Mouse (Mus musculus): ENCODE measurements around the gene Hoxa4. TPM values are rescaled to one million over a fixed set of nuclear protein-coding genes. Genes with fewer than 3 reads are reported as not detected.

The Hoxa4 gene
- polyA plus RNA-seq, 1 experiment from 2014 or later: 11.7 TPM

DNA sequence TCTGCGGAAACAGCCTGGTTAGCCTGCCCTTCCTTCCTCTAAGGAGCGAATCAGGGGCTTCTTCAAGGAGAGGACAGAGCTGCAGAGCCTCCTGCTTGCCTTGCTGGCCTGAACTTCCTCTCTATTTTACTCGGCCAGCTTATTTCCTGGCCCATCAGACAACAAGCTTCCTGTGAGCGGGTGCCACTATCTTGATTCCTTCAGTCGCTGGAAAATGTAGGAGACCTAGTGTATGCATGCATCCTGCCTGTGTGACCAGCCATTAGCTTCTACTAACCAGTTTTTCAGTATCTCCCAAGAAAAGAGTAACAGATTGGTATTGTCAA is 20.7 kb downstream of the Hoxa4 start:
- no peaks in the 10 kb centered on the region for H3K9me3 ChIP-seq (ENCODE audit: control insufficient read depth, low read length)
- no peaks in the 10 kb centered on the region for H3K27me3 ChIP-seq (ENCODE audit: control insufficient read depth, insufficient read depth, low read length)
- H3K36me3 ChIP-seq (ENCODE audit: control insufficient read depth, insufficient read depth, low read length): peaks cover 8% of the 10 kb centered on the region
- peak overlapping the region; percentile 91 for H3K4me3 ChIP-seq (ENCODE audit: low read depth, low read length)
- H3K4me2 ChIP-seq (ENCODE audit: low read depth): peak overlapping the region; percentile 78
- DNase-seq (ENCODE audit: low spot score) (no peak), ATAC-seq (ENCODE audit: insufficient read depth, low FRiP score, low TSS enrichment) (no peak)
- peaks cover 61% of the 10 kb centered on the region for H3K4me1 ChIP-seq (ENCODE audit: control insufficient read depth, insufficient read depth, low read length)
- 11% methylated on average over 5 of the region's 5 CpGs for WGBS
- peak overlapping the region; percentile 99 for H3K9ac ChIP-seq (ENCODE audit: low read length)
- H3K27ac ChIP-seq (ENCODE audit: low read depth, low read length): peak overlapping the region; percentile 100

- peak overlapping the region; percentile 78 for H3K4me2 ChIP-seq (ENCODE audit: low read depth)
- H3K27ac ChIP-seq (ENCODE audit: low read depth, low read length): peak overlapping the region; percentile 100
- no peaks in the 10 kb centered on the region for H3K27me3 ChIP-seq (ENCODE audit: control insufficient read depth, insufficient read depth, low read length)
- 2% methylated on average over 40 of the region's 40 CpGs for WGBS
- no peak for ATAC-seq (ENCODE audit: insufficient read depth, low FRiP score, low TSS enrichment)
- H3K4me3 ChIP-seq (ENCODE audit: low read depth, low read length): peak overlapping the region; percentile 91
- no peaks in the 10 kb centered on the region for H3K9me3 ChIP-seq (ENCODE audit: control insufficient read depth, low read length)
- peaks cover 61% of the 10 kb centered on the region for H3K4me1 ChIP-seq (ENCODE audit: control insufficient read depth, insufficient read depth, low read length)
- DNase-seq (ENCODE audit: low spot score): peak; percentile 81
- H3K36me3 ChIP-seq (ENCODE audit: control insufficient read depth, insufficient read depth, low read length): peaks cover 8% of the 10 kb centered on the region
- peak overlapping the region; percentile 99 for H3K9ac ChIP-seq (ENCODE audit: low read length)
Observed at GRCm38 (mm10) chr6:52170166-52170897, 21.2 kb downstream of the Hoxa4 start.

DNA sequence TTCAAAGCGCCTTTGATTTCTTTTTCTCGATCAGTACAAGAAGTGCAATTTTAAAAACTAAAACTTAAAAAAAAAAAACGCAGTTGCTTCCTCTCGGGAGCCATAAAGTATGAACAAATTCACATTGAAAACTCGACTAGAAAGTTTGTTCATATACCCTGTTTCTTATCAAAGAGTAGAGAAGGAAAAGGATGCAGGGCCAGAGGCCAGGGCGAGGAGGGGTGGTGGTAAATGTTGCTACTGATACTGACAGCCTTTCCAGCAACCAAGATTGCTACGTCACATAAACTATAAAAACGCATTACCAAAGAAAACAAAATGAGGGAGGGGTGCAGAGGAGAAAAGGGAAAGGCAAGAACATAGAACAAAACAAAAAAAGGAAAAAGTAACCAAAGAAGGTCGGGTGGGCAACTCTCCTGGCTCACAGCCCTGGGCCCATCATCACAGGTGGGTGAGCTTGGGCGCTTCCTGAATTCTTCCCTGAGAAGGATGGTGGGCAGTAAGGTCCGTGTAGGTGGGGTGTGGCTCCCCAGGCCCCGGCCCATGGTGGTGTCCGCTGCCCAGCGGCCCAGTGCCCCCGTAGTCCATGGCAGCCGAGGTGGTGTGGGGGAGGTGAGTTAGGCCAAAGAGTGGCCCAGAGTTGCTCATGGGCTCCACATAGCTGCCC is 21.9 kb downstream of the Hoxa4 start:
- Histone ChIP-seq H3K36me3 (ENCODE audit: control insufficient read depth, insufficient read depth, low read length) (peaks cover 8% of the 10 kb centered on the region), H3K4me1 (ENCODE audit: control insufficient read depth, insufficient read depth, low read length) (peaks cover 61% of the 10 kb centered on the region), H3K9ac (ENCODE audit: low read length) (peak overlapping the region; percentile 99), H3K27me3 (ENCODE audit: control insufficient read depth, insufficient read depth, low read length) (no peaks in the 10 kb centered on the region), H3K4me3 (ENCODE audit: low read depth, low read length) (peak overlapping the region; percentile 91), H3K9me3 (ENCODE audit: control insufficient read depth, low read length) (no peaks in the 10 kb centered on the region), H3K27ac (ENCODE audit: low read depth, low read length) (peak overlapping the region; percentile 100), H3K4me2 (ENCODE audit: low read depth) (peak overlapping the region; percentile 78)
- peak; percentile 40 for DNase-seq (ENCODE audit: low spot score)
- no peak for ATAC-seq (ENCODE audit: insufficient read depth, low FRiP score, low TSS enrichment)
- 9% methylated on average over 16 of the region's 16 CpGs for WGBS

GRCm38 (mm10) chr6:52168191-52169055 is 23.1 kb downstream of the Hoxa4 start:
- peak overlapping the region; percentile 99 for H3K9ac ChIP-seq (ENCODE audit: low read length)
- whole genome bisulfite sequencing: under 1% methylated on average over 42 of the region's 42 CpGs
- DNase-seq (ENCODE audit: low spot score): peak; percentile 81
- peaks cover 8% of the 10 kb centered on the region for H3K36me3 ChIP-seq (ENCODE audit: control insufficient read depth, insufficient read depth, low read length)
- no peaks in the 10 kb centered on the region for H3K9me3 ChIP-seq (ENCODE audit: control insufficient read depth, low read length)
- peak overlapping the region; percentile 78 for H3K4me2 ChIP-seq (ENCODE audit: low read depth)
- peak overlapping the region; percentile 100 for H3K27ac ChIP-seq (ENCODE audit: low read depth, low read length)
- peaks cover 52% of the 10 kb centered on the region for H3K4me1 ChIP-seq (ENCODE audit: control insufficient read depth, insufficient read depth, low read length)
- ATAC-seq (ENCODE audit: insufficient read depth, low FRiP score, low TSS enrichment): no peak
- no peaks in the 10 kb centered on the region for H3K27me3 ChIP-seq (ENCODE audit: control insufficient read depth, insufficient read depth, low read length)
- H3K4me3 ChIP-seq (ENCODE audit: low read depth, low read length): peak overlapping the region; percentile 91

DNA sequence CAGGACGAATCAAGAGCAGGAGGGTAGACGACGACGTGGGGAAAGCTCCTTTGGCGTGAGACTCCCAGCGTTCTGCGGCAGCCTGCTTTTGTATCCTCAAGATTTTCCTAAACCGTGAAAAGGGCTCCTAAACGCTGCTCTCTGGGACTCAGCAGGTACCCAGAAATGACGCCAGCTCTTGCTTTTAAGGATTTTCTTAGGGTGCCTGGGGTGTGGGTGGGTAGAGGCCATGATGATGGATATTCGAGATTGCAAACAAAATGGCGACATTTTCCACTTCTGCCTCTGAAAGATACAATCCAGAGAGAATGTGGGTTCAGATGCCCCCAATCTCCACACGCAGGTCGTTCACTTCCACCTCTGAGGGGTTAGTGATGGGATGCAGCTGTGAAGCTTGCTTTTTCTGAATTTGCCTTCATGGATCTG is 23.8 kb downstream of the Hoxa4 start:
- H3K27me3 ChIP-seq (ENCODE audit: control insufficient read depth, insufficient read depth, low read length): no peaks in the 10 kb centered on the region
- peaks cover 55% of the 10 kb centered on the region for H3K4me1 ChIP-seq (ENCODE audit: control insufficient read depth, insufficient read depth, low read length)
- H3K27ac ChIP-seq (ENCODE audit: low read depth, low read length): peak overlapping the region; percentile 100
- H3K9me3 ChIP-seq (ENCODE audit: control insufficient read depth, low read length): no peaks in the 10 kb centered on the region
- peak overlapping the region; percentile 78 for H3K4me2 ChIP-seq (ENCODE audit: low read depth)
- peak overlapping the region; percentile 99 for H3K9ac ChIP-seq (ENCODE audit: low read length)
- peak overlapping the region; percentile 91 for H3K4me3 ChIP-seq (ENCODE audit: low read depth, low read length)
- WGBS: 2% methylated on average over 14 of the region's 14 CpGs
- DNase-seq (ENCODE audit: low spot score) (peak; percentile 73), ATAC-seq (ENCODE audit: insufficient read depth, low FRiP score, low TSS enrichment) (no peak)
- H3K36me3 ChIP-seq (ENCODE audit: control insufficient read depth, insufficient read depth, low read length): peaks cover 8% of the 10 kb centered on the region

DNA sequence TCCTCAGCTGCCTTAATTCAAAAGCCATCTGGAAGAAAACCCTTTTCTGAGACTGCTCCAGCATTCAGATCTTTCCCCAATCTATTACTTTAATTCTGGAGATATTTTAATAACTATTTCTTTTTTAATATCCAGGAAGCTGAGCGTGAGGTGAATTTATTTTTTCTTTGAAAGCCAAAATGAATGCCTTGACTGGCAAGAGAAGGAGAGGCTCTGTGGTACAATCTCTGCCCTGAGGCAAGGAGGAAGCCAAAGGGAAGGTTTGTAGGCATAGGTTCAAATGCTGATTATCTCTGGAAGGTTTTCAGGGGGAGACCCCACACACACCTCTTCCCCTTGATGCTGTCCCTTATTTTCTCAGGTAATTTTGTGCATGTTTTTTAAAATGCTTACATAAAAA is 24.4 kb downstream of the Hoxa4 start:
- peak overlapping the region; percentile 78 for H3K4me2 ChIP-seq (ENCODE audit: low read depth)

GRCm38 (mm10) chr6:52166431-52167077 is 25.0 kb downstream of the Hoxa4 start:
- H3K9ac ChIP-seq (ENCODE audit: low read length): peak overlapping the region; percentile 99
- H3K4me2 ChIP-seq (ENCODE audit: low read depth): peak overlapping the region; percentile 78
- peak overlapping the region; percentile 91 for H3K4me3 ChIP-seq (ENCODE audit: low read depth, low read length)
- peaks cover 5% of the 10 kb centered on the region; the same call in 1 of the 2 replicates for H3K36me3 ChIP-seq (ENCODE audit: control insufficient read depth, insufficient read depth, low read length)
- 2% methylated on average over 4 of the region's 4 CpGs for WGBS
- H3K9me3 ChIP-seq (ENCODE audit: control insufficient read depth, low read length): no peaks in the 10 kb centered on the region
- no peaks in the 10 kb centered on the region for H3K27me3 ChIP-seq (ENCODE audit: control insufficient read depth, insufficient read depth, low read length)
- peaks cover 52% of the 10 kb centered on the region for H3K4me1 ChIP-seq (ENCODE audit: control insufficient read depth, insufficient read depth, low read length)
- peak overlapping the region; percentile 100 for H3K27ac ChIP-seq (ENCODE audit: low read depth, low read length)
- no peak for ATAC-seq (ENCODE audit: insufficient read depth, low FRiP score, low TSS enrichment)
- peak; percentile 68 for DNase-seq (ENCODE audit: low spot score)

More for the DNA sequence above, 24.4 kb downstream of the Hoxa4 start:
- no peaks in the 10 kb centered on the region for H3K27me3 ChIP-seq (ENCODE audit: control insufficient read depth, insufficient read depth, low read length)
- no peak for DNase-seq (ENCODE audit: low spot score)
- H3K9ac ChIP-seq (ENCODE audit: low read length): peak overlapping the region; percentile 99
- peak overlapping the region; percentile 100 for H3K27ac ChIP-seq (ENCODE audit: low read depth, low read length)
- H3K4me3 ChIP-seq (ENCODE audit: low read depth, low read length): peak overlapping the region; percentile 91
- peaks cover 7% of the 10 kb centered on the region for H3K36me3 ChIP-seq (ENCODE audit: control insufficient read depth, insufficient read depth, low read length)
- WGBS: 21% methylated on average over 1 of the region's 1 CpGs
- H3K9me3 ChIP-seq (ENCODE audit: control insufficient read depth, low read length): no peaks in the 10 kb centered on the region
- no peak for ATAC-seq (ENCODE audit: insufficient read depth, low FRiP score, low TSS enrichment)
- peaks cover 55% of the 10 kb centered on the region for H3K4me1 ChIP-seq (ENCODE audit: control insufficient read depth, insufficient read depth, low read length)

All from neural tube, embryonic 11.5 days (tissue).